Mouse (Mus musculus): ENCODE measurements at regions not wholly inside any gene's neighbourhood (a gene's known extent, or its start where the extent isn't known, plus 50 kb on each side); places are given as distances from the start of the nearest gene placed in this dataset.

DNA sequence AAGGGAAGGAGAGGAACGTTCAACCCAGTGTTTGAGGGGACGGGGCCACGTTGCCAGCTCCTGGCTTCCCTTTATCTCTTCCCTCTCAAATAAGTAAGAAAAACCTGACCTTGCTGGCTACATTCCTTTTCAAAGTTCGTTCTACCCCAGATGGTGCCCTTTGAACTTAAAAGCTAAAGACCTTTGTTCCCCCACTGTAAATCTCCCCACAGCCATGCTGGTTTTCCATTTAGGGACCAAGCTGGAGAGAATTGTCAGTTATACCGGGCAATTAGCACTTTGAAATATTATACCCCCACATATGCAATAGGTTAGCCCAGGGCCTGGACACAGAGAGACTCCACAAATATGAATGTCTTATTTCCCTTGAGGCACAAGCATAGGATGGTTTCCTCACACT lies 214.5 kb upstream of the Gpc5 start:
- H3K4me1 ChIP-seq = no peaks in the 10 kb centered on the region
- WGBS = 35% methylated on average over 5 of the region's 5 CpGs

GRCm38 (mm10) chr14:114880291-114880690 lies 211.7 kb upstream of the Gpc5 start:
- Histone ChIP-seq H3K36me3 (no peaks in the 10 kb centered on the region), H3K27me3 (no peaks in the 10 kb centered on the region), H3K9ac (replicated peaks) (no peak overlapping the region), H3K9me3 (no peaks in the 10 kb centered on the region), H3K4me1 (no peaks in the 10 kb centered on the region), H3K27ac (replicated peaks) (no peak overlapping the region), H3K4me3 (no peak overlapping the region), H3K4me2 (replicated peaks) (no peak overlapping the region)
- WGBS = 70% methylated on average over 4 of the region's 4 CpGs
- peak; percentile 57; the same call in 1 of the 2 replicates for ATAC-seq (ENCODE audit: low FRiP score, low read depth)

More for the DNA sequence above, 214.5 kb upstream of the Gpc5 start:
- no peak overlapping the region for H3K4me2 ChIP-seq (replicated peaks)
- no peak for ATAC-seq (ENCODE audit: low FRiP score, low read depth)
- H3K27me3 ChIP-seq = no peaks in the 10 kb centered on the region
- H3K4me3 ChIP-seq = no peak overlapping the region
- H3K27ac ChIP-seq (replicated peaks) = no peak overlapping the region
- no peak overlapping the region for H3K9ac ChIP-seq (replicated peaks)
- no peaks in the 10 kb centered on the region for H3K36me3 ChIP-seq
- no peaks in the 10 kb centered on the region for H3K9me3 ChIP-seq

- Histone ChIP-seq H3K4me2 (replicated peaks) (no peak overlapping the region), H3K36me3 (no peaks in the 10 kb centered on the region), H3K4me1 (no peaks in the 10 kb centered on the region), H3K9ac (replicated peaks) (no peak overlapping the region), H3K4me3 (no peak overlapping the region), H3K9me3 (no peaks in the 10 kb centered on the region), H3K27me3 (no peaks in the 10 kb centered on the region), H3K27ac (replicated peaks) (no peak overlapping the region)
- ATAC-seq (ENCODE audit: low FRiP score, low read depth) = no peak
- 89% methylated on average over 2 of the region's 2 CpGs for WGBS
Observed at GRCm38 (mm10) chr14:114904109-114904508, 187.9 kb upstream of the Gpc5 start.

GRCm38 (mm10) chr14:114912271-114912670 lies 179.7 kb upstream of the Gpc5 start:
- Histone ChIP-seq H3K4me3 (no peak overlapping the region), H3K9me3 (no peaks in the 10 kb centered on the region), H3K4me2 (replicated peaks) (no peak overlapping the region), H3K27me3 (no peaks in the 10 kb centered on the region), H3K4me1 (no peaks in the 10 kb centered on the region), H3K9ac (replicated peaks) (no peak overlapping the region), H3K36me3 (no peaks in the 10 kb centered on the region), H3K27ac (replicated peaks) (no peak overlapping the region)
- 83% methylated on average over 7 of the region's 7 CpGs for WGBS
- no peak for ATAC-seq (ENCODE audit: low FRiP score, low read depth)

- 0 out of 2 replicates have a peak, but pooled peaks have one; percentile 34 for ATAC-seq (ENCODE audit: low FRiP score, low read depth)
- H3K27me3 ChIP-seq = no peaks in the 10 kb centered on the region
- no peaks in the 10 kb centered on the region for H3K36me3 ChIP-seq
- no peaks in the 10 kb centered on the region for H3K9me3 ChIP-seq
- WGBS = 43% methylated on average over 5 of the region's 5 CpGs
- H3K27ac ChIP-seq (replicated peaks) = no peak overlapping the region
- H3K4me2 ChIP-seq (replicated peaks) = no peak overlapping the region
- no peak overlapping the region for H3K4me3 ChIP-seq
- H3K4me1 ChIP-seq = no peaks in the 10 kb centered on the region
- no peak overlapping the region for H3K9ac ChIP-seq (replicated peaks)
Observed at GRCm38 (mm10) chr14:114913238-114913637, 178.8 kb upstream of the Gpc5 start.

DNA sequence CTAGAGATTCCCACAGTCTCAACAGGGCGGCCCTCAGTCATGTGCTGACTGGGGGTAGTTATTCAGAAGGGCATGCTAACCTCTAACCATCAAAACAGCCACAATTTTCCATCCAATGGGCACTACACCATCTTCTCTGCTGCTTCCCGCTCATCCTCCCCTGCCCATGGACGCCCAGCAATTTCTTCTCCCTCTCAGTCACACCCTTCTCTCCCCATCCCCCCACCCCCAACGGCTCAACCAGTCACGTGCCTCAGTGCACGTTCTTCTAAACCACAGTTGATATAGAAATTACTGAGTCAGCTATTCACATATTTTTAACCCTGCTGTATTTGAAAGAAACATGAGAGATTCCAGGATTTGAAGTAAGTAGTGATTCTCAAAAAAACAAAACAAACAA lies 146.3 kb upstream of the Gpc5 start:
- no peak overlapping the region for H3K27ac ChIP-seq (replicated peaks)
- H3K4me3 ChIP-seq = no peak overlapping the region
- no peaks in the 10 kb centered on the region for H3K36me3 ChIP-seq
- H3K4me2 ChIP-seq (replicated peaks) = no peak overlapping the region
- no peak for ATAC-seq (ENCODE audit: low FRiP score, low read depth)
- H3K9ac ChIP-seq (replicated peaks) = no peak overlapping the region
- H3K9me3 ChIP-seq = no peaks in the 10 kb centered on the region
- H3K27me3 ChIP-seq = no peaks in the 10 kb centered on the region
- 78% methylated on average over 6 of the region's 6 CpGs for WGBS
- H3K4me1 ChIP-seq = peaks cover 5% of the 10 kb centered on the region; the same call in 1 of the 2 replicates

- Histone ChIP-seq H3K36me3 (no peaks in the 10 kb centered on the region), H3K27me3 (no peaks in the 10 kb centered on the region), H3K9ac (replicated peaks) (no peak overlapping the region), H3K27ac (replicated peaks) (no peak overlapping the region), H3K4me2 (replicated peaks) (no peak overlapping the region), H3K4me1 (peaks cover 5% of the 10 kb centered on the region; the same call in 1 of the 2 replicates), H3K9me3 (no peaks in the 10 kb centered on the region), H3K4me3 (no peak overlapping the region)
- WGBS = 64% methylated on average over 7 of the region's 7 CpGs
- ATAC-seq (ENCODE audit: low FRiP score, low read depth) = no peak
Observed at GRCm38 (mm10) chr14:114946321-114946720, 145.7 kb upstream of the Gpc5 start.

DNA sequence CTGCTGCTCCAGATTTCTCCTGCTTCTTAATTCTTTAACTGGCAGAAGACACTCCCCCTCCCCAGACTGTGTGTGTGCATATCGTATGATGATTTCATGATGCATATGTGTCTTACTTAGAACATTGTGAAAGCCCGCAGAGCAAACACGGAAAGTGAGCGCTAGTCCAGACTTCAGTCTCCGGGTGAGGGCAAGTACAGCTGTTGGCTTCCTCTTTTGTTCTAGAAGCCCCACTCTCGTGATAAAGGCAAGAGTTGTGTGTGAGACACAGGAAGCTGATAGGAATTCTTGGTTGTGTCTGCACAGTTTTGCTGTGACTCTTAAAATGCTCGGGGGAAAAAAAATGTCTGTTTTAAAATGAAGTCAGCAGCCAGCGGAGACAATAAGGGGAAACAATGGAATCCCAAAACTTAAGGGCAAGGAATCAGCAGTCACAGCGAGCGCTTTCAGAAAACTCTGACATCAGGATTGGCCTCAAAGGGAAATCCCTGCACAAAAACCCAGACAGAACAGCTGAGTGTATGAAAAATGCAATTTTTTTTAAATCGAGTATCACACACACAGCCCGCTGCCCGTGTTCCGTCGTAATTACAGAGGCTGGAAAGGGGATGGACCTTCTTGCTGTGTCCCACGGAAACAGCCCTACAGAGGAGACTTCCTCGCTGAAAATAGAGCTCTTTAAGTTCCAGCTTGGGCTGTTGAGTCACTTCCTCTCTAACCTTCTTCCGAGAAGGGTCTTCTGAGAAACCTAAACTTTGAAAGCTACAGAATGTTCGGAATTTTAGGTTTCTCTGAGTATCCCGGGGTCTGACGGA lies 143.5 kb upstream of the Gpc5 start:
- Histone ChIP-seq H3K27me3 (no peaks in the 10 kb centered on the region), H3K36me3 (no peaks in the 10 kb centered on the region), H3K4me1 (peaks cover 11% of the 10 kb centered on the region), H3K4me2 (replicated peaks) (peak overlapping the region; percentile 44), H3K9ac (replicated peaks) (no peak overlapping the region), H3K4me3 (peak overlapping the region; percentile 18; the same call in 1 of the 2 replicates), H3K27ac (replicated peaks) (peak overlapping the region; percentile 39; the same call in 1 of the 2 replicates), H3K9me3 (no peaks in the 10 kb centered on the region)
- ATAC-seq (ENCODE audit: low FRiP score, low read depth) = 0 out of 2 replicates have a peak, but pooled peaks have one; percentile 39
- 37% methylated on average over 21 of the region's 21 CpGs for WGBS

DNA sequence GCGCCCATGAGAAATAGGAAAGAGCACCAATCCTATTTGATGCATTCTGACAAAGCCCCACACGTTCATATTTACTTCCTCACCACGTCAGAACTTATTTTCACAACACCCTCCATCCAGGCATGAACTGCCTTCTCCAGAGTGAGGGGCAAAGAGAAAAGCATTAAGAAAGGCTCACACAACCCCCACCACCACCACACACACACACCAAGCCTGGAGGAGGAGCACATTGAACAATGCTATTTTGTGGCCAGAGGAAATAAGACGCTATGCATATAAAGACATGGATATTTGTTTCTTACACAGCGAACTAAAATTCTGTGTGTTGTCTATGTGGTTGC lies 142.9 kb upstream of the Gpc5 start:
- H3K27ac ChIP-seq (replicated peaks) = no peak overlapping the region
- no peaks in the 10 kb centered on the region for H3K9me3 ChIP-seq
- peak overlapping the region; percentile 44 for H3K4me2 ChIP-seq (replicated peaks)
- H3K4me3 ChIP-seq = no peak overlapping the region
- ATAC-seq (ENCODE audit: low FRiP score, low read depth) = 0 out of 2 replicates have a peak, but pooled peaks have one; percentile 7
- H3K4me1 ChIP-seq = peaks cover 11% of the 10 kb centered on the region
- 51% methylated on average over 5 of the region's 5 CpGs for WGBS
- no peaks in the 10 kb centered on the region for H3K27me3 ChIP-seq
- H3K9ac ChIP-seq (replicated peaks) = no peak overlapping the region
- no peaks in the 10 kb centered on the region for H3K36me3 ChIP-seq

GRCm38 (mm10) chr14:114952280-114952679 lies 139.7 kb upstream of the Gpc5 start:
- peaks cover 11% of the 10 kb centered on the region for H3K4me1 ChIP-seq
- H3K36me3 ChIP-seq = no peaks in the 10 kb centered on the region
- no peak overlapping the region for H3K9ac ChIP-seq (replicated peaks)
- H3K4me3 ChIP-seq = no peak overlapping the region
- peak; percentile 31; the same call in 1 of the 2 replicates for ATAC-seq (ENCODE audit: low FRiP score, low read depth)
- H3K27ac ChIP-seq (replicated peaks) = no peak overlapping the region
- H3K27me3 ChIP-seq = no peaks in the 10 kb centered on the region
- H3K9me3 ChIP-seq = no peaks in the 10 kb centered on the region
- no peak overlapping the region for H3K4me2 ChIP-seq (replicated peaks)
- WGBS = 2% methylated on average over 5 of the region's 5 CpGs

DNA sequence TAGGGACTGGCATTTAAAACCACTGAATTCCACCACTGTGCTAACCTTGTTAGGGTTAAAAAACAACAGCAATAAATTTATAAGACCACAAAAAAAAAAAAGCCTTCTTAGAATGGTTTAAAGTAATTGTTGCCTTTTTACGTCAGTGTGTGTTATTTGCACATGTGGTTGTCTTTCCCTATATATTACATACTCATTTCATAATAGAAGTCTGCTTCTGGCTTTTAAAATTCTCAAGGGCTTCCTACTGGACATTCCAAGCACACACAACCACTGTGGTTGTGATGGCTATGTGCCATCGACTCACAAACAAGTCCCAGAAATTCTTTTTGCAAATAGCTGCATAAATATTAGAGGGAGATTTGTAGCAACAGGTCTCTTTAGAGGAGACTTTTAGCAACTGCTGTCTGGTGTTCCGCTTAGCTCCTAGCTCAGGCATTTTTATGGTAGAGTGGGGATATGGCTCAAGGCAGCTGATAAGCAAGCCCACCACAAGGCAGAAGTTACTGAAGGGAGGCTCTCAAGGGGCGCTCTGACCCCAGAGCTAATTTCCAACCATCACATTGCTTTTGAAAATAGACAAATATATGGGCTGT lies 138.8 kb upstream of the Gpc5 start:
- no peak overlapping the region for H3K27ac ChIP-seq (replicated peaks)
- H3K4me1 ChIP-seq = peaks cover 11% of the 10 kb centered on the region
- H3K9me3 ChIP-seq = no peaks in the 10 kb centered on the region

GRCm38 (mm10) chr14:114954287-114954686 lies 137.7 kb upstream of the Gpc5 start:
- Histone ChIP-seq H3K4me1 (peaks cover 6% of the 10 kb centered on the region), H3K27me3 (no peaks in the 10 kb centered on the region), H3K9ac (replicated peaks) (no peak overlapping the region), H3K4me3 (no peak overlapping the region), H3K9me3 (no peaks in the 10 kb centered on the region), H3K27ac (replicated peaks) (no peak overlapping the region), H3K36me3 (no peaks in the 10 kb centered on the region), H3K4me2 (replicated peaks) (no peak overlapping the region)
- no peak for ATAC-seq (ENCODE audit: low FRiP score, low read depth)
- 24% methylated on average over 4 of the region's 4 CpGs for WGBS

More for the DNA sequence above, 138.8 kb upstream of the Gpc5 start:
- Histone ChIP-seq H3K4me2 (replicated peaks) (no peak overlapping the region), H3K27me3 (no peaks in the 10 kb centered on the region), H3K36me3 (no peaks in the 10 kb centered on the region), H3K9ac (replicated peaks) (no peak overlapping the region), H3K4me3 (no peak overlapping the region)
- no peak for ATAC-seq (ENCODE audit: low FRiP score, low read depth)
- WGBS = 31% methylated on average over 4 of the region's 4 CpGs

All from midbrain, embryonic 12.5 days (tissue).